Mouse (Mus musculus) adrenal gland, postnatal 14 days (tissue): ENCODE measurements around the gene Fam120a. TPM values are rescaled to one million over a fixed set of nuclear protein-coding genes. Genes with fewer than 3 reads are reported as not detected.

Experiments used
- DNase-seq: peaks from one replicate; pipeline ENCODE4 v3.0.0; 2021; ENCODE audit warnings: mixed read lengths
- long read RNA-seq, 2 experiments: library from polyadenylated mRNA; stranded (forward); transcript quantifications; one replicate each; pipeline ENCODE4 v2.0.0; 2021
- total RNA-seq: library from RNA; stranded (reverse); gene quantifications from 2 replicates; pipeline ENCODE4 v1.2.3, GENCODE M21; 2021

The Fam120a gene
- total RNA-seq, result 164 and 165 TPM in 2 replicates
- long read RNA-seq, experiment 1, full-length matches to known transcripts, result 17 of 42 reads
- long read RNA-seq, experiment 1, partial matches to known transcripts, result 20 of 42 reads
- long read RNA-seq, experiment 1, other reads (novel, unspliced or antisense), result 5 of 42 reads
- long read RNA-seq, experiment 2, full-length matches to known transcripts, result 15 of 36 reads
- long read RNA-seq, experiment 2, partial matches to known transcripts, result 19 of 36 reads
- long read RNA-seq, experiment 2, other reads (novel, unspliced or antisense), result 2 of 36 reads

GRCm38 (mm10) chr13:48967956-48968749 is at the start of gene Fam120a:
TSS of gene Fam120a (minus strand) at chr13:48968017.
- DNase-seq, result peak; percentile 91

GRCm38 (mm10) chr13:49017375-49017774 is 49.6 kb upstream of the Fam120a start:
- no peak for DNase-seq

- DNase-seq, result peak; percentile 75
Observed at GRCm38 (mm10) chr13:49016311-49016761, 48.5 kb upstream of the Fam120a start.

DNA sequence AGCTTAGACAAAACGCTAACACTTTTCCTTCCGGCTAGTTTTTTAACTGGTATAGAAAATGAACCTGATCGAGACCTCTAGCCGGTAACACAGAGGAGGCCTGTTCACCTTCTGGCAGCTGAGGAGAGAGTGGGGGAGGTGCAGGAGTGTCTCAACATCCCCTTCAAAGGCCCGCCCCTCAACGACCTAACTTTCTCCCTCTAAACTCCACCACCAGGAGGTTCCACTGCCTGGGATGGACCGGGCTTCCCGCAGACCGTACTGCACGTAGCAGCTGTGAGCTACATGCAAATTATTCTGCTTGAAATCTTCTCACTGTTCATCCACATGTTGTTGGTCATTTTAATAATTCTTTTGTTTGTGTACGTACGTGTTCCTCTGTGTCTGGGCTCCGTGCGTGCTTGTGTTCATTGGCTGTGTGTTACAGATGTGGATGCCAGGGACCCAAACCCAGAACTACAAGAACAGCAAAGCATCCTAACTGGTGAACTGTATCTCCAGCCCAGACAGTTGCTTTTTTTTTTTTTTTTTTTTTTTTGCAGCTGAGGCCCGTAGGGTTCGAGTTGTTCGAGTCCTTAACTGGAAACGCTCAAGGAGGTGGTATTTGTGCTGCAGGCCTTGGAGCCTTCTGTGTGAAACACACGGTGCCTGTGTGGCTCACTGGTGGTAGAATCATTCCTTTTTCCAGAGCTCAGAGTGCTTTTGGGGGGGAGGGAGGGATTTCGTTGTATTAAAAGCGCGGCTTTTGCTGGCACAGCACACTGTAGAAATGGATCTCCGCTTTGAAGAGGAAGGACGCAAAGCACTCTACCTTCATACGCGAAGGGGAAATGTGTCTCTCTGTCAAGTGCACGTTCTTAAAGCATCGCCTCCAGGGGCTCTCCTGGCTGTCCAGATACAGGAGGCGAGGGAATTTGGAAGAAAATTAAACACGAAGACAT is 47.8 kb upstream of the Fam120a start:
- DNase-seq, result peak; percentile 36

GRCm38 (mm10) chr13:49013206-49013794 is 45.5 kb upstream of the Fam120a start:
- DNase-seq, result no peak

- DNase-seq, result peak; percentile 84
Observed at GRCm38 (mm10) chr13:49001691-49002090, 33.9 kb upstream of the Fam120a start.

- DNase-seq, result peak; percentile 79
Observed at GRCm38 (mm10) chr13:48998591-48998990, 30.8 kb upstream of the Fam120a start.

GRCm38 (mm10) chr13:48996731-48997130 is 28.9 kb upstream of the Fam120a start:
- DNase-seq, result no peak

DNA sequence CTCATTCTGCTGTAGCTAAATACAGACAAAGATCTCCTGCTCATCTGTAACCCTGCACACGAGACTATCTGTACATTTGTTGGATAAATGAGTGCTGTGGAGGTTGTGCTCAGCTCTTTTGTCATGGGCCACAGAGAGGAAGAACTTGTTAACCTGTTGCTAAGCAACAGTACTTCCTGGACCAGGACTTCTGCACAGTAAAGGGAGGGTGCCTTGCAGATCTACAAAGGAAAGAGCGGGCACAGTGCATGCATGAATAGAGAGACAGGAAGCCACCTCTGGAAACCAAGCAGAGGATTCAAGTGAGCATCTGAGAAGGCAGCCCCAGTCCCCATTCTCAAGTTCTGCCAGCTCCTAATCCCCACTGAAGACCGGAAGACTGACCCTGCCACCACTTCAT is 27.1 kb upstream of the Fam120a start:
- DNase-seq, result no peak

DNA sequence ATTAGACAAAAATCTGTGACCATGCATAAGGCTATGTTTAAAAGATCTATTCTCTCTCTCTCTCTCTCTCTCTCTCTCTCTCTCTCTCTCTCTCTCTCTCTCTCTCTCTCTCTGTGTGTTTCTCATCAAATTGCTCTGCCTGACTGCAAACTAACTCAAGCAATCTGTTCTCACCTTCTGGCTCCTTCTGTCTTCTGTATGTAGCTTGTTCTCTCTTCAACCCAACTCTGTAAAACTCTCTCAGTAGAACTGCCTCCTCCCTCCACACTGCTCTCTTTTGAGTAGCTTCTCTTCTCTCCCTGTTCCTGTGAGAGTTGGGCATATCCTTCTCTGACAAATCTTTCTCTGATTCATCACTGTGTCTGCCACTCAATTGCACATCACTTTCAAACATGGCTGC is 25.1 kb upstream of the Fam120a start:
- DNase-seq, result no peak

- DNase-seq, result no peak
Observed at GRCm38 (mm10) chr13:48990138-48990537, 22.3 kb upstream of the Fam120a start.

DNA sequence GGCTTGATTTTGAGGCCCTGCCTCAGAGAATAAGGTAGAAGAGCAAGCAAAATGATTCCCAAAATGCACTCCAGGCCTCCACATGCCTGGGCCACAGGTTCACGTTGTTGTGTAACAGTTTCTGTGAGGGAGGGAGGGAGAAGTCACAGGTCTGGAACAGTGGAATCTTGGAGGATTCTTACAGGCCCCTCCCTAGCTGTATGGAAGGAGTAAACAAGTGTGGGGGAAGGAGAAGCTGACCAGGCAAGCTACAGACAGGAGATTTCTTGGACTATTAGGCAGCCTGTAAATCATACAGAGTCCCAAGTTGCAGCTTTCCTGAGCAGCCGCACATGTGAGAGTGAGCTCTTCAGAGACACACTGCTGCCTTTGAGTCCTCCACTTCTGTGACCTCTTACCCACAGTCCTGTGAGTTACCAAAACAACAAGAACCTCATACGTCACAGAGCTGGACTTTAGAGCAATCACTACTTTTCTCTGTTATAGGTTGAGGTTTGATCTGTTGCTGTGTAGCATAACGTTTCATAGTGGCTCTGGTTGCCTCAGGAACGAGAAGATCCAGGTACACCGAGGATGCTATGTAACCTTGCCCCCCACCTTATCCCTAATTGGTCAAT is 14.8 kb upstream of the Fam120a start:
- peak; percentile 38 for DNase-seq

DNA sequence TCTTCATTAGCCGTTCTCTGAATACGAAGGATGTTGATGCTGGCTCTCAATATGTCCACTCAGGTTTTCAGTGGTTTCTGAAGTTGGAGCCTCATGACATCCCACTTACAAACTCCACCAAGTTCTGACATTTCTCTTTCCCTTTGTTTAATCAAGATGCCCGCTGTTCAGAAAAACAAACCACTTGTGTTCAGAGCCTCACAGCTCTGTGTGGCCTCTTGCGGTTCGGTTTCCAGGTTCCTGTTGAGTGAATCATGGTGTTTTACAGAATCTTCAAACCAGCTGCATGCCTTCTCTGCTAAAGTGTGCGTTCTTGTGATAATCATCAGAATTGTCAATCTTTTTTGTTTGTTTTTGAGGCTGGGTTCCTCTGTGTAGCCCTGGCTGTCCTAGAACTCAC is 11.3 kb upstream of the Fam120a start:
- no peak for DNase-seq

DNA sequence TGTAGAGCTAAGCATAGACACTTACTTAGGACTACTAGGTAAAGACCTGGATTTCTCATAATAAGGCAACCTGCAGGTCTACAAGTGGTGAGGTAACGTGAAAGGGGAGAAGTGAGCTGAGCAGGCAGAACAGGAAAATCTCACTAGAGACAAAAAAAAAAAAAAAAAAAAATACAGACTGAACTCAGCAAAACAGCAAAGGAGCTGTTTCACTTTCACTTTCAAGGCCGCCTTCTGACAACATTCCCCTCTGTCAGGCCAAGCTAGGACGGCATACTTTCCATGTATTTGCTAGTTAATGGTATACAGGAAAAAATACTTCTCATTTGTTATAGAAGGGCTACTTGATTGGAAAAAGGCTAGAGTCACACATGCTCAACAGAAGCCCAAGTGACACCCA is 10.0 kb upstream of the Fam120a start:
- DNase-seq, result peak; percentile 62

DNA sequence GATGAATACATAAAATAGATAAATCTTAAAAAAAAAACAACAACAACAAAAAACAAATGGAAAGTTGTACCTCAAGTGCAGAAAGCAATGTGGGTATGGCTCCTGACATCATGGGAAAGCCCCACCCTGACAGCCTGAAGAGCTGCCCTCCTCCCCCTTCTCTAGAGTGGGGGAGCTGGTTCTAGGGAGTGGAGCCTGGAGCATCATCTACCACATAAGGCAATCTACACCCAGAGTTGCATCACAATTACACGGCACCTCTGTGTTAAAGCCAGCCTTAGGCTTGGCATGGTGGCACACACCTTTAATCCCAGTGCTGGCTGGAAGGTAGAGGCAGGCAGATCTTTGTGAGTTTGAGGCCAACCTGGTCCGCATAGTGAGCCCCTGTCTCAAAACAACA is 6.9 kb upstream of the Fam120a start:
- no peak for DNase-seq

GRCm38 (mm10) chr13:48974266-48974665 is 6.4 kb upstream of the Fam120a start:
- no peak for DNase-seq

DNA sequence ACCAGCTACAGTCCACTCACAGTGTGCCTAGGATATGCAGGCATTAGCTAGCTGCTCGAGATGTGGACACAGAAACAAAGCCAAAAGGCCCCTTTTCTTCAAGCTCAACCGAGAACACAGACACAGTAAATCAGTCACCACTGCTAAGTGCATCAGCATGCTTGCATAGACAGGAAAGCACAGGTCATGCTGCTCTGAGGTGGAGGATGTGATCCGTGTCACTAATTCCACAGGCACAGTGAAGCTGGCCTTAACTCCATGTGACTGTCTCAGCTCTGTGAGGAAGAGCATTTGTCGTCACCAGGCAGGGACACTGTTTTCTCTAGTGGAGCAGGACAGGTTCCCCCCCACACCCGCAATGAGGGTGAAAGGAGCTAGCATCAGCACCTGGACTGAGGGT is 5.4 kb upstream of the Fam120a start:
- no peak for DNase-seq

DNA sequence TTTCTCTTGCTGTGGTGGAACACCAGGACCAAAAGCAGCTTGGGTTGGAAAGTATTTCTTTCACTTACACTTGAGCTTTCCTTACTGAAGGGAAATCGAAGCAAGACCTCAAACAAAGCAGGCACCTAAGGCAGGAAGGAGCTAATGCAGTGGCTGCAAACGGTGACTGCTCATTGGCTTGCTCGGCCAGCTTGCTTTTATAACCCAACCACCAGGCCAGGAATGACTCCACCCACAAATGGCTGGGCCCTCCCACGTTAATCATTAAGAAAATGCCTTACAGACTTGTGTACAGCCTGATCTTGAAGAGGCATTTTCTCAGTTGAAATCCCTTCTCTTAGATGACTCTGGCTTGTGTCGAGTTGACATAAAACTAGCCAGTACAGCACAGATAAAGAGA is 3.2 kb upstream of the Fam120a start:
- DNase-seq, result peak; percentile 49

DNA sequence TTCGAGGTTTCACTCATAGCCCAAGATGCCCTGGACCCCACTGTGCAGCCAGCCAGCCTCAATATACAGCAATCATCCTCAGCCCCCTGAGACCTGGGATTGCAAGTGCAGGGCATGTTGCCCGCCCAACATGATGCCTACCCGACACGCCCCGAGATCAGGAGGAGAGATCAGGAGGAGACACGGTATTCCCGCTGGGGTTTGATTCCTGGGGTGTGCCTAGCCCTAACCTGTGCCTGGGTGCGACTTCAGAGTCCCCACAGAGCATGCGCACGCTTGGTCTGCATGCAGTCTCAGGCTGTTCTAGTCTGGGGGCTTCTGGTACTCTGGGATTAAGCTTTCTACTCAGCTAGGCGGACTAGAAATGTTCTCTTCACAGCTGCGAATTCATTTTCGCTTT is 2.7 kb upstream of the Fam120a start:
- DNase-seq, result peak; percentile 23

DNA sequence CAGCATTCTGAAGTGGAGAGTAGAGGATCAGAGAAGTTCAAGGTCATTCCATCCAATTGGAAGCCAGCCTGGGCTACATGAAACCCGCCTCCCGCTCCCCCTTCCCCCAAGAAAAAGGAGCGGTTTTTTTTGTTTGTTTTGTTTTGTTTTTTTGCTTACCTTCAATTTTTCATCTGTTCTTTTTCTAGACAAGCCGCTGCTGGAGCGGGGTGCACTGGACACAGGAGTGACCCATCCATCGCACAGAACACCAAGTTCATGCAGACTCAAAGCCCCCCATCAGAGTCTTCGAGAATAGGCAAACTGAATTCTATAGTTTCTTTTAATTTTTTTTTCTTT is 902 bp upstream of the Fam120a start:
- DNase-seq, result no peak
